Mouse (Mus musculus): ENCODE results near the gene Actl10. TPM values are rescaled to one million over a fixed set of nuclear protein-coding genes. Genes with fewer than 3 reads are reported as not detected.

Actl10 gene
- polyA plus RNA-seq, 1 experiment from 2014 or later, result not detected

DNA sequence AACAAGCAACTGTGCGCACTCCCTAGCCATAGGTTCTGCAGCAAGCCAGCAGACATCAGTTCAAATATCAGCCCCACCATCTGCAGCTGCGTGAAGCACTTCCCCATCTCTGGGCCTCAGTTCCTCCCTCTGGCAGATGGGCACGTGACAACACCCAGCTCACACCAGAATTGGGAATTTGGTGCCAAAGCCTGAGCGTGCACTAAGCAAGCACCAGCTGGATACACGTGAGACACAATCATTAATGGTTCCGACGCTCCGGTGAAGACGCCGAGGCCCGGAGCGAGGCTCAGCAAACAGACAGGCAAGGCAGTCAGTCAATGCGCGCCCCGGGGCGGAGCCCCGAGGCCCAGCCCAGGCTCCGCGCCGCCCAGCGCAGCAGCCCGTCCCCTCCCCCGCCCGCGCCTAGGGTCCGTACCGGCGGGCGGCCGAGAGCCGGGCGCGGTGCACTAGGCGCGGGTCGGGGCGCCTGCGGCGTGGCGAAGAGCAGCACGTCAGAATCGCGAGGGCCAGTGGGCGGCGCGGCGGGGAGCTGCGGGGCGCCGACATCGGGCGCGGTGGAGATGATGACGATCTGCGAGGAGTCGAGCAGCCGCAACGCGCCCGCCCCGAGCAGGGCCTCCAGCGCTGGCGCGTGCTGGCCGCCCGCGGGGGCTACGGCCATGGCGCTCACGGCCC, 17.6 kb downstream of the Actl10 start:
- peaks cover 32% of the 10 kb centered on the region for H3K4me1 ChIP-seq (ENCODE audit: control insufficient read depth, insufficient read depth, low read length)

GRCm38 (mm10) chr2:154569836-154570286, 18.3 kb downstream of the Actl10 start, which contains the start of gene E2f1:
Gene E2f1 (minus strand): TSS chr2:154569892.
- no peaks in the 10 kb centered on the region for H3K9me3 ChIP-seq (ENCODE audit: control insufficient read depth, low read length)
- H3K27ac ChIP-seq (replicated peaks; ENCODE audit: low read depth, low read length), result peak within 1 kb of the TSS; percentile 92
- ATAC-seq (ENCODE audit: low read depth) (peak; percentile 98), DNase-seq (ENCODE audit: low spot score) (peak; percentile 98)
- peak within 1 kb of the TSS; percentile 75 for H3K4me2 ChIP-seq (ENCODE audit: low read depth, low read length)
- peaks cover 32% of the 10 kb centered on the region for H3K4me1 ChIP-seq (ENCODE audit: control insufficient read depth, insufficient read depth, low read length)
- WGBS, result 0% methylated on average over 12 of the region's 44 CpGs
- peak within 1 kb of the TSS; percentile 85 for H3K9ac ChIP-seq (ENCODE audit: low read depth, low read length)
- H3K27me3 ChIP-seq (replicated peaks; ENCODE audit: control insufficient read depth, insufficient read depth, low read length), result no peaks in the 10 kb centered on the region
- H3K4me3 ChIP-seq (ENCODE audit: low read depth, low read length), result peak within 1 kb of the TSS; percentile 85
- no peaks in the 10 kb centered on the region for H3K36me3 ChIP-seq (ENCODE audit: control insufficient read depth, insufficient read depth, low read length)

More for the DNA sequence above, 17.6 kb downstream of the Actl10 start:
- WGBS, result 2% methylated on average over 13 of the region's 70 CpGs
- H3K4me2 ChIP-seq (ENCODE audit: low read depth, low read length), result peak overlapping the region; percentile 75
- H3K9ac ChIP-seq (ENCODE audit: low read depth, low read length), result peak overlapping the region; percentile 85
- ATAC-seq (ENCODE audit: low read depth) (peak; percentile 73), DNase-seq (ENCODE audit: low spot score) (peak; percentile 78)
- no peaks in the 10 kb centered on the region for H3K9me3 ChIP-seq (ENCODE audit: control insufficient read depth, low read length)
- 0 out of 2 replicates have a peak, but pooled peaks cover 3% of the 10 kb centered on the region for H3K36me3 ChIP-seq (ENCODE audit: control insufficient read depth, insufficient read depth, low read length)
- H3K27ac ChIP-seq (replicated peaks; ENCODE audit: low read depth, low read length), result peak overlapping the region; percentile 92
- peak overlapping the region; percentile 85 for H3K4me3 ChIP-seq (ENCODE audit: low read depth, low read length)
- no peaks in the 10 kb centered on the region for H3K27me3 ChIP-seq (replicated peaks; ENCODE audit: control insufficient read depth, insufficient read depth, low read length)

GRCm38 (mm10) chr2:154570666-154571065, 19.1 kb downstream of the Actl10 start:
- 64% methylated on average over 4 of the region's 4 CpGs for WGBS
- no peaks in the 10 kb centered on the region for H3K9me3 ChIP-seq (ENCODE audit: control insufficient read depth, low read length)
- peak overlapping the region; percentile 75 for H3K4me2 ChIP-seq (ENCODE audit: low read depth, low read length)
- H3K9ac ChIP-seq (ENCODE audit: low read depth, low read length), result no peak overlapping the region
- H3K4me3 ChIP-seq (ENCODE audit: low read depth, low read length), result no peak overlapping the region
- ATAC-seq (ENCODE audit: low read depth) (no peak), DNase-seq (ENCODE audit: low spot score) (no peak)
- no peaks in the 10 kb centered on the region for H3K27me3 ChIP-seq (replicated peaks; ENCODE audit: control insufficient read depth, insufficient read depth, low read length)
- H3K27ac ChIP-seq (replicated peaks; ENCODE audit: low read depth, low read length), result no peak overlapping the region
- H3K36me3 ChIP-seq (ENCODE audit: control insufficient read depth, insufficient read depth, low read length), result no peaks in the 10 kb centered on the region
- H3K4me1 ChIP-seq (ENCODE audit: control insufficient read depth, insufficient read depth, low read length), result peaks cover 32% of the 10 kb centered on the region

- DNase-seq (ENCODE audit: low spot score), result no peak
- WGBS, result 86% methylated on average over 4 of the region's 4 CpGs
- no peaks in the 10 kb centered on the region for H3K36me3 ChIP-seq (ENCODE audit: control insufficient read depth, insufficient read depth, low read length)
- H3K27me3 ChIP-seq (replicated peaks; ENCODE audit: control insufficient read depth, insufficient read depth, low read length), result no peaks in the 10 kb centered on the region
- peaks cover 32% of the 10 kb centered on the region for H3K4me1 ChIP-seq (ENCODE audit: control insufficient read depth, insufficient read depth, low read length)
- H3K9me3 ChIP-seq (ENCODE audit: control insufficient read depth, low read length), result no peaks in the 10 kb centered on the region
- H3K4me2 ChIP-seq (ENCODE audit: low read depth, low read length), result no peak overlapping the region
- no peak overlapping the region for H3K27ac ChIP-seq (replicated peaks; ENCODE audit: low read depth, low read length)
- H3K4me3 ChIP-seq (ENCODE audit: low read depth, low read length), result no peak overlapping the region
- H3K9ac ChIP-seq (ENCODE audit: low read depth, low read length), result no peak overlapping the region
- no peak for ATAC-seq (ENCODE audit: low read depth)
These were observed 19.7 kb downstream of the Actl10 start for GRCm38 (mm10) chr2:154571266-154571665.

DNA sequence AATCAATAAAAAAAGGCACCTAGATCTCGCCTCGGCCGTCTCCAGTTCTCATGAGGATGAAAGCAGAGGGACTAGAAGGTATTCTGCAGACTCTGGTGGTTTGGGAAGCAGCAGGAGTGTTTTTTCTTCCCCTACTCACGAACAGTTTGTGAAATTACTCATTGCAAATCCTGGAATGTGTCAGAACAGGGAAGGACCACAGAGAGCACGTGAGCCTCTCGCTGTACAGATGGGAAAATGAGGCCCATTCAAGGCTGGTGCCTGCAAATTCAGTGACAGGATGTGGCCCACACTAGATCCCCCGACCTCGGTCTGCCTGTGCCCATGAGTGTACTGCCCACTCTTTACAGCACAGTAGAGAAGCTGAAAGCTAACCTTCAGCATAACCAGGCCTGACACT, 20.4 kb downstream of the Actl10 start:
- Histone ChIP-seq H3K4me3 (ENCODE audit: low read depth, low read length) (no peak overlapping the region), H3K9me3 (ENCODE audit: control insufficient read depth, low read length) (no peaks in the 10 kb centered on the region), H3K27me3 (replicated peaks; ENCODE audit: control insufficient read depth, insufficient read depth, low read length) (no peaks in the 10 kb centered on the region), H3K4me1 (ENCODE audit: control insufficient read depth, insufficient read depth, low read length) (peaks cover 30% of the 10 kb centered on the region), H3K4me2 (ENCODE audit: low read depth, low read length) (no peak overlapping the region), H3K9ac (ENCODE audit: low read depth, low read length) (no peak overlapping the region), H3K27ac (replicated peaks; ENCODE audit: low read depth, low read length) (0 out of 2 replicates have a peak overlapping the region, but pooled peaks have one; percentile 29), H3K36me3 (ENCODE audit: control insufficient read depth, insufficient read depth, low read length) (no peaks in the 10 kb centered on the region)
- 56% methylated on average over 8 of the region's 8 CpGs for WGBS
- ATAC-seq (ENCODE audit: low read depth), result no peak
- DNase-seq (ENCODE audit: low spot score), result no peak

DNA sequence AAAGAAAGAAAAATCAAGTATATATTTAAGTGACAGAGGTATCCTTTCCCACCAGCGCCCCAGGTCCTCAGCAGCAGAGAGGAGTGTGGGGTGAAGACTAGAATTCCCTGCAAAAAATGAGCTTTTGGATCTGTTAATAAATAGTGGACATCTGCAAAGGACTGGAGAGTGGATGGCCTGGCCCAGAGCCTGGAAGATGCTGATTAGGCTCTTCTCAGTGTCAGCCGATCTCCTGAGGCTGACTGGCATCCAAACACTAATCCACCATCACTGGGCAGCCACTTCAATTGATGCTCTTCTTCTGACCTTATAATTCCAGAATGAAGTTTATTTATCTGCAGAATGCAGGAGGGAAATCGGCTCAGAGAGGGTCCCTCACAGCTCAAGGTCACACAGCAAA, 21.4 kb downstream of the Actl10 start:
- Histone ChIP-seq H3K9ac (ENCODE audit: low read depth, low read length) (no peak overlapping the region), H3K4me3 (ENCODE audit: low read depth, low read length) (no peak overlapping the region)

GRCm38 (mm10) chr2:154574271-154574670, 22.7 kb downstream of the Actl10 start:
- peaks cover 13% of the 10 kb centered on the region; the same call in 1 of the 2 replicates for H3K4me1 ChIP-seq (ENCODE audit: control insufficient read depth, insufficient read depth, low read length)
- H3K27me3 ChIP-seq (replicated peaks; ENCODE audit: control insufficient read depth, insufficient read depth, low read length), result no peaks in the 10 kb centered on the region
- no peaks in the 10 kb centered on the region for H3K36me3 ChIP-seq (ENCODE audit: control insufficient read depth, insufficient read depth, low read length)
- H3K4me2 ChIP-seq (ENCODE audit: low read depth, low read length), result no peak overlapping the region
- no peak overlapping the region for H3K9ac ChIP-seq (ENCODE audit: low read depth, low read length)
- no peaks in the 10 kb centered on the region for H3K9me3 ChIP-seq (ENCODE audit: control insufficient read depth, low read length)
- DNase-seq (ENCODE audit: low spot score) (no peak), ATAC-seq (ENCODE audit: low read depth) (no peak)
- WGBS, result 57% methylated on average over 7 of the region's 7 CpGs
- H3K27ac ChIP-seq (replicated peaks; ENCODE audit: low read depth, low read length), result no peak overlapping the region
- no peak overlapping the region for H3K4me3 ChIP-seq (ENCODE audit: low read depth, low read length)

More for the DNA sequence above, 21.4 kb downstream of the Actl10 start:
- Histone ChIP-seq H3K36me3 (ENCODE audit: control insufficient read depth, insufficient read depth, low read length) (no peaks in the 10 kb centered on the region), H3K4me2 (ENCODE audit: low read depth, low read length) (no peak overlapping the region), H3K9me3 (ENCODE audit: control insufficient read depth, low read length) (no peaks in the 10 kb centered on the region), H3K27me3 (replicated peaks; ENCODE audit: control insufficient read depth, insufficient read depth, low read length) (no peaks in the 10 kb centered on the region), H3K4me1 (ENCODE audit: control insufficient read depth, insufficient read depth, low read length) (peaks cover 22% of the 10 kb centered on the region), H3K27ac (replicated peaks; ENCODE audit: low read depth, low read length) (no peak overlapping the region)
- 75% methylated on average over 3 of the region's 3 CpGs for WGBS
- ATAC-seq (ENCODE audit: low read depth) (no peak), DNase-seq (ENCODE audit: low spot score) (no peak)

GRCm38 (mm10) chr2:154576876-154577743, 25.5 kb downstream of the Actl10 start:
- peak; percentile 52 for DNase-seq (ENCODE audit: low spot score)
- no peak overlapping the region for H3K4me2 ChIP-seq (ENCODE audit: low read depth, low read length)

More at GRCm38 (mm10) chr2:154576876-154577743, 25.5 kb downstream of the Actl10 start:
- WGBS, result 50% methylated on average over 9 of the region's 12 CpGs
- Histone ChIP-seq H3K27me3 (replicated peaks; ENCODE audit: control insufficient read depth, insufficient read depth, low read length) (no peaks in the 10 kb centered on the region), H3K27ac (replicated peaks; ENCODE audit: low read depth, low read length) (no peak overlapping the region), H3K9me3 (ENCODE audit: control insufficient read depth, low read length) (no peaks in the 10 kb centered on the region), H3K9ac (ENCODE audit: low read depth, low read length) (no peak overlapping the region), H3K4me1 (ENCODE audit: control insufficient read depth, insufficient read depth, low read length) (0 out of 2 replicates have a peak, but pooled peaks cover 2% of the 10 kb centered on the region), H3K4me3 (ENCODE audit: low read depth, low read length) (no peak overlapping the region), H3K36me3 (ENCODE audit: control insufficient read depth, insufficient read depth, low read length) (no peaks in the 10 kb centered on the region)
- peak; percentile 33; the same call in 1 of the 2 replicates for ATAC-seq (ENCODE audit: low read depth)

All from embryonic facial prominence, embryonic 14.5 days (tissue).